Mouse (Mus musculus): Measurements from ENCODE around the gene Amfr. TPM values are rescaled to one million over a fixed set of nuclear protein-coding genes. Genes with fewer than 3 reads are reported as not detected.

Amfr gene
- 71.0 TPM for polyA plus RNA-seq (2012; fragmentation: generic; extraction: Trizol)
- long read RNA-seq, experiment 1, transcript Amfr-201 (14 exons, 3,880 nt): major isoform, 48 of 83 reads
- long read RNA-seq, experiment 1, partial matches to known transcripts: 28 of 83 reads
- long read RNA-seq, experiment 1, other reads (novel, unspliced or antisense): 6 of 83 reads
- long read RNA-seq, experiment 2, transcript Amfr-201 (14 exons, 3,880 nt): major isoform, 431 of 519 reads
- long read RNA-seq, experiment 2, partial matches to known transcripts: 38 of 519 reads
- long read RNA-seq, experiment 2, other reads (novel, unspliced or antisense): 50 of 519 reads

DNA sequence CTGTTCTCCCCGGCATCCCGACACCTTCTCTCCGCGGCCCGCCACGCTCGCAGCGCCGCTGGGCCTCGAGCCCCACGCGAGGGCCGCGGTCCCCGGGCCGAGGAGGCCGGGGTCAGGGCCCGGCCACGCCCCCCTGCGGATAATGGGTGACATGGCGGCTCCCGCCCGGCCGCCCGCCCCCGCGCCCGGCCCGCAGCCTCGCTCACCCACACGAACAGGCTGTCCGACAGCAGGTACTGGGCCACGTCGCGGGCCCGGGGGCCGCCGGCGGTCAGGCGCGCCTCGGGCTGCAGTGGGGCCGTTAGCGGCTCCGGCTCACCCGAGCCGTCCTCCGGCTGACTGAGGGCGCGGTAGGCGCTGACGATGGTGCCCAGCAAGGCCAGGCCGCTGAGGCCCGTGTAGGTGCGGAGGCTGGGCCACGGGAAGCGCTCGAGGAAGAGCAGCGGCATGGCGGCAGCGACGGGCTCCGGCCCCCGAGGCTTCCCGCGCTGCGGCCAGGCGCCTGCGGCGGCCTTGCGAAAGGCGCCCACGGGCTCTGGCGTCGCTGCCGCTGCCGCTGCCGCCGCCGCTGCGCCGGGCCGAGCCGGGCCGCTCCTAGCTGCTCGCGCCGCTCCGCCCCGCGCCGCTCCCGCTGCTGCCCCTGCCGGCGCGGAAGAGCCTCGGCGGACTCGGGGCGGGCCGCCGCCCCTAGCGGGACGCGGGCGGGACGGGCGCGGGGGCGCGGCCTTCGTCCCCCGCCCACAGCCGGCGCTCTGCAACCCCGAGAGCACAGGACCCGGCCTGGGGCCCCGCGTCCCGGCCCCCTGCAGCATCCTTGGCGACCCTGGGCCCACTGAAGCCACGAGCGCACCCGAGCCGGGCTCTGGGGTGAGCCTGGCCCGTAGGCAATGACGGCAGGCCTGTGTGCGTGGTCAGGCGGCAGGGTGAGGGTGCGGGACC is at the start of gene Amfr:
Amfr (minus strand) TSS at position 830 of the 939 bp plus-strand sequence.
- no peaks in the 10 kb centered on the region for H3K36me3 ChIP-seq (ENCODE audit: control insufficient read depth, insufficient read depth)
- TF ChIP-seq CTCF (IDR thresholded peaks at IDR 0.05; ENCODE audit: control insufficient read depth, insufficient read depth, insufficient read length) (peak; percentile 82), USF1 (IDR thresholded peaks at IDR 0.05; ENCODE audit: low read depth) (no peak), MYOD1 (IDR thresholded peaks at IDR 0.05; ENCODE audit: control insufficient read depth, insufficient read length, low read depth) (no peak)

DNA sequence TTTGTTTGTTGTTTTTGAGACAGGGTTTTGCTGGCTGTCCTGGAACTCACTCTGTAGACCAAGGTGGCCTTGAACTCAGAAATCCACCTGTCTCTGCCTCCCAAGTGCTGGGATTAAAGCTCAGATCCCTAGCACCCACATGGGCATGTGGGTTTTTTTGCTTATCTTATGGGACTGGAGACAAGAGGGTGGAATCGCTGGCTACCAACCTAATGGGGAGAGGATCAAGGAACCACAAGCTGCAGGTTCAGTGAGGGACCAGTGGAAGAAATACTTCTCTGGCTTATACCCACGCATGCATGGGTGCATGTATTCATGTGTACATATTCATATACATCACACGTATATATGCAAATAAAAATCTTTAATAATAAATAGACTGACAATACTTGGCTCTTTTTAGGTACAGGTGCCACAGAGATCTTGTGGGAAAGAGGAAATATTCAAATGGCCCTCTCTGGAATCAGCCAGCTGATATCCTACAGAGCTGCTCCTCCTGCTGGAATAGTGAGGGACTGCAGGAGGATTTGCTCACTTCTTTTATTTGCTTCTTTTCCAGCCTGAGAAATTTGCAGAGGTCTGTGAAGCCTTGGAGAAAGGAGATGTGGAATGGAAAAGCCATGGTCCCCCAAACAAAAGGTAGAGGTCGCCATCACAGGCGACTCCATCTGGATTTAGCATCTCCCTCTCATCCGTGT is 44.7 kb upstream of the Amfr start:
- TF ChIP-seq MAX (IDR thresholded peaks at IDR 0.05): no peak
- no peak for TF ChIP-seq CEBPB (IDR thresholded peaks at IDR 0.05; ENCODE audit: low read depth)
- no peak for TF ChIP-seq MYOD1 (IDR thresholded peaks at IDR 0.05; ENCODE audit: control insufficient read depth, insufficient read length, low read depth)
- TF ChIP-seq USF1 (IDR thresholded peaks at IDR 0.05; ENCODE audit: low read depth): no peak
- peak; percentile 8 for TF ChIP-seq CTCF (IDR thresholded peaks at IDR 0.05; ENCODE audit: control insufficient read depth, insufficient read depth, insufficient read length)
- no peaks in the 10 kb centered on the region for H3K27me3 ChIP-seq (ENCODE audit: control insufficient read depth, insufficient read depth, insufficient read length)
- H3K36me3 ChIP-seq (ENCODE audit: control insufficient read depth, insufficient read depth): peaks cover 46% of the 10 kb centered on the region
- no peaks in the 10 kb centered on the region for H3K79me3 ChIP-seq (ENCODE audit: low read depth)
- H3K4me3 ChIP-seq (ENCODE audit: insufficient read depth, poor library complexity, severe bottlenecking): no peak overlapping the region
- H3ac ChIP-seq (ENCODE audit: control insufficient read depth, insufficient read length, low read depth): no peak overlapping the region
- no peaks in the 10 kb centered on the region for H3K79me2 ChIP-seq (ENCODE audit: control insufficient read depth, insufficient read depth)

More for the DNA sequence above, at the start of gene Amfr:
- peak within 1 kb of the TSS; percentile 100 for H3ac ChIP-seq (ENCODE audit: control insufficient read depth, insufficient read length, low read depth)
- peaks cover 42% of the 10 kb centered on the region for H3K79me3 ChIP-seq (ENCODE audit: low read depth)
- H3K27me3 ChIP-seq (ENCODE audit: control insufficient read depth, insufficient read depth, insufficient read length): no peaks in the 10 kb centered on the region
- peak within 1 kb of the TSS; percentile 74 for H3K4me3 ChIP-seq (ENCODE audit: insufficient read depth, poor library complexity, severe bottlenecking)
- peaks cover 47% of the 10 kb centered on the region for H3K79me2 ChIP-seq (ENCODE audit: control insufficient read depth, insufficient read depth)

GRCm38 (mm10) chr8:94052696-94053095 is 40.1 kb upstream of the Amfr start:
- Histone ChIP-seq H3K36me3 (ENCODE audit: control insufficient read depth, insufficient read depth) (peaks cover 33% of the 10 kb centered on the region), H3K79me3 (ENCODE audit: low read depth) (no peaks in the 10 kb centered on the region), H3K27me3 (ENCODE audit: control insufficient read depth, insufficient read depth, insufficient read length) (no peaks in the 10 kb centered on the region), H3ac (ENCODE audit: control insufficient read depth, insufficient read length, low read depth) (no peak overlapping the region), H3K79me2 (ENCODE audit: control insufficient read depth, insufficient read depth) (no peaks in the 10 kb centered on the region), H3K4me3 (ENCODE audit: insufficient read depth, poor library complexity, severe bottlenecking) (no peak overlapping the region)
- no peak for TF ChIP-seq FOSL1 (IDR thresholded peaks at IDR 0.05; ENCODE audit: insufficient read depth, low read length, poor library complexity, severe bottlenecking)
- TF ChIP-seq CTCF (IDR thresholded peaks at IDR 0.05; ENCODE audit: control insufficient read depth, insufficient read depth, insufficient read length): no peak
- TF ChIP-seq MYOD1 (IDR thresholded peaks at IDR 0.05; ENCODE audit: control insufficient read depth, insufficient read length, low read depth): no peak
- TF ChIP-seq CEBPB (IDR thresholded peaks at IDR 0.05; ENCODE audit: low read depth): no peak
- TF ChIP-seq USF1 (IDR thresholded peaks at IDR 0.05; ENCODE audit: low read depth): no peak
- TF ChIP-seq MYOG (IDR thresholded peaks at IDR 0.05; ENCODE audit: control insufficient read depth, extremely low read depth, insufficient read length): no peak
- TF ChIP-seq MAX (IDR thresholded peaks at IDR 0.05): no peak

DNA sequence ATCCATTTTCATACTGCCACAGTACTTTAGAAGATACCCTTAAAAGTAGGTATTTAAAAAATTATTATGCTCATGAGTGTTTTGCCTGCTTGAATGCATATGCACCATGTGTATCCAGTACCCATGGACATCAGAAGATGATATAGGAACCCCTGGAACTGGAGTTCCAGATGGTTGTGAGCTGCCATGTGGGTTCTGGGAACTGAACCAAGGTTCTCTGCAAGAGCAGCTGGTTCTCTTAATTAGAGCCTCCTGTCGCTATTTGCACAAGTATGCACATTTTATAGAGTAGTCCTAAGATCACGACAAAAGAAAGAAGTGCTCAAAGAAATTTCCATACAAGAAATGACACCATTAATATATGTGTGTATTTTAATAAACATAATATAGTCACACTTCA is 35.2 kb upstream of the Amfr start:
- Histone ChIP-seq H3K27me3 (ENCODE audit: control insufficient read depth, insufficient read depth, insufficient read length) (no peaks in the 10 kb centered on the region), H3K36me3 (ENCODE audit: control insufficient read depth, insufficient read depth) (peaks cover 5% of the 10 kb centered on the region), H3ac (ENCODE audit: control insufficient read depth, insufficient read length, low read depth) (no peak overlapping the region), H3K79me3 (ENCODE audit: low read depth) (peaks cover 3% of the 10 kb centered on the region), H3K79me2 (ENCODE audit: control insufficient read depth, insufficient read depth) (no peaks in the 10 kb centered on the region), H3K4me3 (ENCODE audit: insufficient read depth, poor library complexity, severe bottlenecking) (no peak overlapping the region)
- TF ChIP-seq MYOD1 (IDR thresholded peaks at IDR 0.05; ENCODE audit: control insufficient read depth, insufficient read length, low read depth) (no peak), MYOG (IDR thresholded peaks at IDR 0.05; ENCODE audit: control insufficient read depth, extremely low read depth, insufficient read length) (no peak), CEBPB (IDR thresholded peaks at IDR 0.05; ENCODE audit: low read depth) (no peak), MAX (IDR thresholded peaks at IDR 0.05) (no peak), CTCF (IDR thresholded peaks at IDR 0.05; ENCODE audit: control insufficient read depth, insufficient read depth, insufficient read length) (no peak), USF1 (IDR thresholded peaks at IDR 0.05; ENCODE audit: low read depth) (no peak), FOSL1 (IDR thresholded peaks at IDR 0.05; ENCODE audit: insufficient read depth, low read length, poor library complexity, severe bottlenecking) (no peak)

DNA sequence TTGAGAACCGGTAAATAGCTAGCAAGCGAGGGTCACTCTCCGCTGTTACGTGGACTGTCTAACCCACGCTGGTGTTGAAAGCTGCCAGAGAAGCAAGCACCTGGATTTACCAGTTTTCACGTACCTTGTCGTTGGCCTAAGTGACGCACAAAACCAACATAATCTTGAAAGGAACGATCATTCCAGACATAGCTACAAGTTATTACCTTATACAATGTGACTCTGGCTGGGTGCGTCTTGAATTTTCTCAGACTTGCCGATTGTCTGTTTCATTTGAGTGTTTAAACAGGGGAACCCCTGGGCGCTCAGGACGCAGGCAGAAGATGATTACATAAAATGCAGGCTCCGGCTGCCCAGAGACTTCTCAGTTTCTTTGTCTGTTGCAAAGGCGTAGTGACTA is 25.2 kb upstream of the Amfr start:
- H3K36me3 ChIP-seq (ENCODE audit: control insufficient read depth, insufficient read depth): peaks cover 18% of the 10 kb centered on the region
- H3K27me3 ChIP-seq (ENCODE audit: control insufficient read depth, insufficient read depth, insufficient read length): no peaks in the 10 kb centered on the region
- peaks cover 44% of the 10 kb centered on the region for H3K79me3 ChIP-seq (ENCODE audit: low read depth)
- H3K4me3 ChIP-seq (ENCODE audit: insufficient read depth, poor library complexity, severe bottlenecking): peak overlapping the region; percentile 68
- H3ac ChIP-seq (ENCODE audit: control insufficient read depth, insufficient read length, low read depth): peak overlapping the region; percentile 79
- H3K79me2 ChIP-seq (ENCODE audit: control insufficient read depth, insufficient read depth): peaks cover 59% of the 10 kb centered on the region
- TF ChIP-seq MYOG (IDR thresholded peaks at IDR 0.05; ENCODE audit: control insufficient read depth, extremely low read depth, insufficient read length): no peak
- TF ChIP-seq FOSL1 (IDR thresholded peaks at IDR 0.05; ENCODE audit: insufficient read depth, low read length, poor library complexity, severe bottlenecking): no peak
- no peak for TF ChIP-seq USF1 (IDR thresholded peaks at IDR 0.05; ENCODE audit: low read depth)
- TF ChIP-seq CTCF (IDR thresholded peaks at IDR 0.05; ENCODE audit: control insufficient read depth, insufficient read depth, insufficient read length): no peak
- no peak for TF ChIP-seq MAX (IDR thresholded peaks at IDR 0.05)
- TF ChIP-seq MYOD1 (IDR thresholded peaks at IDR 0.05; ENCODE audit: control insufficient read depth, insufficient read length, low read depth): no peak
- TF ChIP-seq CEBPB (IDR thresholded peaks at IDR 0.05; ENCODE audit: low read depth): no peak
